Mouse (Mus musculus) embryonic facial prominence, embryonic 10.5 days (tissue): Measurements from ENCODE around the gene Lrrc59. TPM values are rescaled to one million over a fixed set of nuclear protein-coding genes. Genes with fewer than 3 reads are reported as not detected.
"Not testable (repeated sequence)": the region's sequence is repeated elsewhere in the genome, so short reads cannot be mapped to it uniquely, and the experiment has no call there.

Experiments
- DNase-seq: peaks from one replicate; pipeline ENCODE4 v3.0.0-alpha.2; 2017; ENCODE audit warnings: low spot score
- H3K27ac ChIP-seq: fragments of 300-500 bp; sonication (generic); replicated peaks from 2 replicates; pipeline ENCODE4 v1.5.1; 2016; ENCODE audit warnings: mild to moderate bottlenecking
- H3K27me3 ChIP-seq: fragments of 300-500 bp; sonication (generic); replicated peaks from 2 replicates; pipeline ENCODE4 v1.6.1; 2016; ENCODE audit warnings: low read depth, mild to moderate bottlenecking; ENCODE audit not compliant: poor library complexity, severe bottlenecking
- H3K36me3 ChIP-seq: fragments of 300-500 bp; sonication (generic); replicated peaks from 2 replicates; pipeline ENCODE4 v1.6.1; 2016; ENCODE audit warnings: mild to moderate bottlenecking, moderate library complexity
- H3K4me1 ChIP-seq: fragments of 300-500 bp; sonication (generic); 2 replicates; pipeline ENCODE4 v1.6.1; 2016
- H3K4me3 ChIP-seq: fragments of 300-500 bp; sonication (generic); 2 replicates; pipeline ENCODE4 v1.5.1; 2016; ENCODE audit warnings: mild to moderate bottlenecking, moderate library complexity
- H3K9me3 ChIP-seq: fragments of 300-500 bp; sonication (generic); 2 replicates; pipeline ENCODE4 v1.6.1; 2016; ENCODE audit warnings: mild to moderate bottlenecking
- WGBS: fragments of 180-500 bp; shearing (Covaris S2); methylation state at CpG from one replicate; pipeline ENCODE4 v1.1.7; 2016; 5-methylcytosine and 5-hydroxymethylcytosine counted together
- polyA plus RNA-seq: library from polyadenylated mRNA; unstranded; fragments of >200 nt; fragmentation: Nextera tagmentation; extraction: Ambion mirVana; gene quantifications from 2 replicates; pipeline ENCODE4 v1.2.1, GENCODE M21; 2016

Lrrc59 gene
- polyA plus RNA-seq, 1 experiment from 2014 or later, result 258 TPM

DNA sequence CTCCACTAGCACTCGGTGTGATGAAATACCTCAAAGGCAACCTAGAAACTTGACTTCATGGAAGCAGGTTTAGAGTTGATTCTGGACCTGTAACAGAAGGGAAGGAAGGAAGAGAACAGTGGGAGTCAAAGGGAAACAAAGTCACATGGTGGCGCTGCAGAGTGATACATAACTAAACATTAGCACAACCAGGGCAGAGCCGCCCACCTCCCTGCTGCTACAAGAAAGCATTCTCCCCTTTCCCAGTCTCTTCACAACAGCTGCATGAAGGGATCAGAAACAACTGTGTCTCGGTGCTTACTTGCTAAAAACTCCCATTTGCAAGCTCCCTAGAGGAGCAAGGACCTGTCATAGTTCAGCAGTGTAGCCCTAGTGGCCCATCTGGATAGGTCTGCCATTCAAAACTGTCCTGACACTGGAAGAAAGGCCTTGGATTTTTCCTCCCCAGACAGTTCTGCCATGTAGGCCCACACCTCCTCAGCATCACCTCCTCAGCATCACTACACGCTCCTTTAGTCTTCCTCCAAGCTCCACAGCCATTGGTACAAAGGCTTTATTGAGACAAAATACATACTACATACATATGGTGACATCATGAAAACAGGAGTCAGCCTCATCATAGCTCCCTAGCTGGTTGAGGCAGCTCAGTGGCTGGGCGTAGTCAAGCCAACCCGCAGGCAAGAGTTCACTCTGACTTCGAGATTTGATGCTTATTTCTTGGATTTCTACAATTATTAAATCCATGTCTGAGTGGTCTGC, 15.1 kb downstream of the Lrrc59 start:
- DNase-seq, result no peak
- Histone ChIP-seq H3K36me3 (peaks cover 99% of the 10 kb centered on the region), H3K27ac (no peak overlapping the region), H3K4me3 (no peak overlapping the region), H3K27me3 (no peaks in the 10 kb centered on the region), H3K4me1 (peaks cover 5% of the 10 kb centered on the region; the same call in 1 of the 2 replicates), H3K9me3 (no peaks in the 10 kb centered on the region)
- 85% methylated on average over 8 of the region's 8 CpGs for WGBS

DNA sequence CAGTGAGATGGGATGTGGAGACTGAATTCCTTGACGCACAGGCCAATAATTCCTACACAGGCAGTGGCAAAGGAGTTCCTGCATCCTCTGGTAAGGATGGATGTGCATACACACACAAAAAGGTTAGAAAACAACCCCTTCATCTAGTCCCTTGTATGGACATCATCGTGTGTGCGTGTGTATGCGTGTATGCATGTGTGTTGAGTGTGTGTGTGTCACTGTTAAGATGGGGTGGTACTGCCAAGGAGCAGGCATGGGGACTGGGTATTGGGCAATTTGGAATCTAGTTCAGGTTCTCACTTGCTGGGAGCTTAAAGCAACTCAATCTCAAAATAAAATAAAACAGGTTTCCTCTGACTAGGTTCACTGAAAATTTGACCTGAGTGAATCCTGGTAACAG, 16.9 kb downstream of the Lrrc59 start:
- Histone ChIP-seq H3K9me3 (no peaks in the 10 kb centered on the region), H3K36me3 (peaks cover 97% of the 10 kb centered on the region), H3K4me1 (peaks cover 6% of the 10 kb centered on the region; the same call in 1 of the 2 replicates), H3K27me3 (no peaks in the 10 kb centered on the region), H3K4me3 (no peak overlapping the region), H3K27ac (no peak overlapping the region)
- DNase-seq, result no peak
- WGBS, result 97% methylated on average over 4 of the region's 4 CpGs

DNA sequence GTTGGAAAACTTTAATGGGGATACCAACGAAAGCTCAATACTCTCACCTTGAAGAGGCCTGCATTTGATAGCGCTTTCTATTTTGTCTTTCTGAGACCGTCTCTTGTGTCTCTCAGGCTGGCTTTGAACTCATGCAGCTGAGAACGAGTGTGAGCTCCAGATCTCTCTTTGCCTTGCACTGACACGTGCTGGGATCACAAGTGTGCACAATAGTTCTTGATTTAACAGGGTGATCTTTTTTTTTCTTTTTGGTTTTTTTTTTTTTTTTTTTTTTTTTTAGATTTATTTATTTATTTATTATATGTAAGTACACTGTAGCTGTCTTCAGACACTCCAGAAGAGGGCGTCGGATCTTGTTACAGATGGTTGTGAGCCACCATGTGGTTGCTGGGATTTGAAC, 21.7 kb downstream of the Lrrc59 start:
- H3K9me3 ChIP-seq, H3K27ac ChIP-seq, H3K4me3 ChIP-seq, DNase-seq, H3K27me3 ChIP-seq: not testable (repeated sequence)
- 90% methylated on average over 7 of the region's 7 CpGs for WGBS
- peaks cover 62% of the 10 kb centered on the region for H3K36me3 ChIP-seq
- peaks cover 25% of the 10 kb centered on the region for H3K4me1 ChIP-seq

DNA sequence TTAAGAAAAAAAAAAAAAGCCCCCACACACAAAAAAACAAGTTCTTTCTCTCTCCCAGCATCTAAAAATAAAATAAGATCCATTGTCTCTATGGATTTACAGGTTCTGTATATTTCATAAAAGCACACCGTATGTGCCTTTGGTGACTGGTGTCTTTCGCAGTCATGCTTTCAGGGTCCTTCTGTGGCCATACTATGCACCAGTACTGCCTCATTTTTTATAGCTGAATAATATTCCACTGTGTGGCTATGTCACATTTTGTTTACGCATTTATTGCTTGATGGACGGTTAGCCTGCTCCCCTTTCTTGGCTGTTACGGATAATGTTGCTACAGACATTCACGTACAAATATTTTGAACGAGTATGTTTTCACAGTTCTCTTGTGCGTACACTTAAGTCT, 23.4 kb downstream of the Lrrc59 start:
- peak overlapping the region; percentile 97 for H3K27ac ChIP-seq
- DNase-seq, result no peak
- H3K27me3 ChIP-seq, result no peaks in the 10 kb centered on the region
- no peaks in the 10 kb centered on the region for H3K9me3 ChIP-seq
- WGBS, result 48% methylated on average over 8 of the region's 8 CpGs
- H3K4me3 ChIP-seq, result peak overlapping the region; percentile 77
- H3K36me3 ChIP-seq, result peaks cover 62% of the 10 kb centered on the region
- peaks cover 25% of the 10 kb centered on the region for H3K4me1 ChIP-seq

DNA sequence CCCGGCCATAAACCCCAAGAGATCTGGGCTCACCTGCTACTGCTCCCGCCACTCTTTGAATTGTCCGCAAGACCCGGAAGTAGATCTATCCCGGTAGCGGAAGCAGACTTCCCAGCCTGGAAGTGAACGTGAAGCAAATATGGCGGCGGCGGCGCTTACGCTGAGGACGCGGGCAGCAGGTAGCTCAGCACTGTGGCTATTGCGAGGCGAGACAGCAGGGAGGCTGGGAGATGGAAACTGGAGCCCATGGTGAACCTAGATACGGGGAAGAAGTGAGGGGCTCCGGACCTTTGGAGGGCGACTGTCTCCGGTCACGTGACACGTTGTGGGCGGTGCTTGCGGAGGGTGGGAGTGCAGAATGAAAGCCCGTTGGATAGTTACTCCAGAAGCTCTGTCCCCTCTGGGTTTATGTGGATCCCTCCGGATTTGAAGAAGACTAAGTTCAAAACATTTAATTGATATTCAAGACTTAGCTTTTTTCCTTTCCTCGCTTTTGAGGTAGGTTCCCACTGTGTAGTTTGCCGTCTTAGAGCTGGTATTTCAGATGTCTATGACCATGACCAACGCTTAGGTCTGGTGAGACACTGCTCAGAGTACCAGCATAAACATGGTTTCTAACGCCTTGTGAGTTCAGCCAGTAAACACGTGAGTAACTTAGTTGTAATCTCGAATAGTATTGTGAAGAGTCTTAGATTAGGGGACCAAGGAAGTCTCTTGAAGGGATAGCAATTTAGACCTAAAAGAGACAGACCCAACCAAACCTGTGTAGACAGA, 24.3 kb downstream of the Lrrc59 start, which contains the start of the genes Mrpl27 and Eme1:
TSS of gene Mrpl27 (plus strand) at position 105 of the 774 bp plus-strand sequence.
TSS of gene Eme1 (minus strand) at position 302 of the 774 bp plus-strand sequence.
- H3K27me3 ChIP-seq, result no peaks in the 10 kb centered on the region
- WGBS, result 1% methylated on average over 32 of the region's 32 CpGs
- H3K4me1 ChIP-seq, result peaks cover 25% of the 10 kb centered on the region
- peak; percentile 86 for DNase-seq
- H3K27ac ChIP-seq, result peak within 1 kb of the TSS; percentile 97
- H3K9me3 ChIP-seq, result no peaks in the 10 kb centered on the region
- peaks cover 62% of the 10 kb centered on the region for H3K36me3 ChIP-seq
- H3K4me3 ChIP-seq, result peak within 1 kb of the TSS; percentile 77

DNA sequence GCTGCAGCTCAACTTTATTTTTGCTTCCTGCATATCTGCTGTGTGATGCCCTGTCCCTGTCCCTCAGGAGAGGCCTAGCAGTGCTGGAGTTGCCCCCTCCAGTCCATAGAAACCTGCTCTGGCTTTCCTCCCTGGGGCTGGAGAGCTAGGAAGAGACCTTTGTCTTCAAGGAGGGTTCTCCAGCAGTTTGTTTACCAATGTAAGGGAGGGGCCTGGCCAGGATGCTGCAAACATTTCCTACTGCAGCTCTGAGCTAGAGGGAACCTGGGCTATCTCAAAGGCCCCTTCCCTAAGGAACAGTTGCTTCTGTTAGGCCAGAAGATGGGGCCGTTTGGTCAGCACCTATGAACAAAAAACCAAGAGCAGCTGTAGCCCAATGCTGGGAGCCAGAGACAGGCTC, 31.8 kb downstream of the Lrrc59 start:
- Histone ChIP-seq H3K36me3 (peaks cover 97% of the 10 kb centered on the region), H3K27ac (no peak overlapping the region), H3K27me3 (no peaks in the 10 kb centered on the region), H3K4me1 (no peaks in the 10 kb centered on the region), H3K9me3 (no peaks in the 10 kb centered on the region), H3K4me3 (no peak overlapping the region)
- 54% methylated on average over 1 of the region's 1 CpGs for WGBS
- DNase-seq, result no peak

DNA sequence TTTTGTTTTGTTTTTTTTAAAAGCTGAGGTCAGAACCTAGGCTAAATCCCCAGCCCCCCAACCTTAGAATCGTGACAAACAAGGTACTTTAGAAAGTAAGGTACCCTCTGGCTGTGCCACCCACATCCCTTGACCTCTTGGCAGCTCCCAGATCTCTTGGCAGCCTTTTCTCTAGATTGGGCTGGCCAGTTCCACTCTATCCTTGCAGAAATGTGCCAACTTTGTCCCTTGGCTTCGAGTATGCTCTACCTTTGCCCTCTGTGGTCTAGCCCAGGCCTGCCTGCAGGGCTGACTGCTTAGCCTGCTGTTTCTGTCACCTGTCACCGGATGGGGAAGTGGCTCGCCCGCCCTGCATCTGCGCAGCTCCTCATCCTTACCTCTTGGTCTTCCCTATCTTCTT, 35.7 kb downstream of the Lrrc59 start:
- WGBS, result 91% methylated on average over 6 of the region's 6 CpGs
- no peaks in the 10 kb centered on the region for H3K27me3 ChIP-seq
- DNase-seq, result no peak
- H3K4me3 ChIP-seq, result no peak overlapping the region
- H3K27ac ChIP-seq, result no peak overlapping the region
- no peaks in the 10 kb centered on the region for H3K4me1 ChIP-seq
- H3K9me3 ChIP-seq, result no peaks in the 10 kb centered on the region
- peaks cover 98% of the 10 kb centered on the region for H3K36me3 ChIP-seq

DNA sequence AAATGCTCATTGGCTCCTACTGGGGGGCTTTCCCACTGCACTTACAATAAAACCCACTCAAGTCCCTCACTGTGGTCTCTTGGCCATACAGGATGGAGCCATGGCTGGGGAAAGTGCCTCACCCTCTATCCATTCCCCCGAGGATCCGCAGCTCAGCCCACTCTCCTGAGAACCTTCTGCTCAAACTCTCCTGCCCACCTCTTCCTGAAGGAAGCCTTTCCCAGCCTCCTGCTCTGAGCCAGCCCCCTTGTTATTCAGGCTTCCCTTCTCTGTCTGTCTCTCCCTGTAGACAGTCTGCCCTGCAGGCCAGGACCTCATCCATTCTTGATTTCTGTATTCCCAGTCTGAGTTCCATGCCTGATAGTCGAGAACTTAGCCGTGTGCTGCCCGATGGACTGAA, 45.4 kb downstream of the Lrrc59 start:
- no peaks in the 10 kb centered on the region for H3K27me3 ChIP-seq
- DNase-seq, result no peak
- H3K4me1 ChIP-seq, result peaks cover 48% of the 10 kb centered on the region
- no peaks in the 10 kb centered on the region for H3K9me3 ChIP-seq
- H3K27ac ChIP-seq, result no peak overlapping the region
- H3K36me3 ChIP-seq, result peaks cover 27% of the 10 kb centered on the region
- H3K4me3 ChIP-seq, result 0 out of 2 replicates have a peak overlapping the region, but pooled peaks have one; percentile 95
- 87% methylated on average over 5 of the region's 5 CpGs for WGBS

DNA sequence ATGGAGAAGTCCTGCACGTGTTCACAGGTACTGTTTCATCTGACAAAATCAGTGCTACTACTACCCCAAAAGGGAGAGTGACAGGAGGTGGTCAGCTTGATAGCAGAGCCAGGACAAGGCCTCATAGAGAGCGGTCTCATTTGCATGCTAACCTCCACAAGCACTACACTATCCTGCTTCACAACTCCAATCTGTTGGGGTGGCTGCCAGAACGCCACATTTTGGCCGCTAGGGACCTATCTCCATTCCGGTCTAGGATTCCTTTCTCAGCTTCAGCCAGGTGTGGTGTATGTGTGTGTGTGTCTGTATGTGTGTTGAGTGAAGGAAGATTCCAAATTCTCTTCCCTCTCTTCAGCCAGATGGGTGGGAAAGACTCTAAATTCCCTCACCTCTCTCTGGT, 45.9 kb downstream of the Lrrc59 start:
- WGBS, result 82% methylated on average over 5 of the region's 5 CpGs
- Histone ChIP-seq H3K4me1 (peaks cover 48% of the 10 kb centered on the region), H3K9me3 (no peaks in the 10 kb centered on the region), H3K36me3 (peaks cover 22% of the 10 kb centered on the region), H3K27ac (no peak overlapping the region), H3K4me3 (peak overlapping the region; percentile 95; the same call in 1 of the 2 replicates), H3K27me3 (no peaks in the 10 kb centered on the region)
- DNase-seq, result no peak

DNA sequence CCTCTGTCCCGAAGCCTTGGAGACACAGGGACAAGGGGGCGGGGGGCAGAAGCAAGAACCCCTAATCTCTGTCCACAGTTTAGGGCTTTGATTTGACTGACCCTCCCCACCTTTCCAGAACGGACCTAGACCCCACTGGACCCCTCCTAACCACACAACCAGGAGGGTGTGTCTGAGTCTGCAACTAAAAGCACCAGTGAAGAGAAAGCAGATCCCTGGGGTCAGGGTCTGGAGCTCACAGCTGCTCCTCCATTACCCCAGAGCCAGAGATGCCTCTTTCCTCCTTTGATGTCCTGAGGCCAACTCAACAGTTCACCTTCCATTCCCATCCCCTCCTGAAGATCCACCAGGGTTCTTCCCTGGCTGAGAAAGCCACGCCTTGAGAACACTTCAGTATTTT, 46.7 kb downstream of the Lrrc59 start:
- Histone ChIP-seq H3K4me3 (peak overlapping the region; percentile 95), H3K4me1 (peaks cover 48% of the 10 kb centered on the region), H3K27me3 (no peaks in the 10 kb centered on the region), H3K27ac (peak overlapping the region; percentile 98), H3K36me3 (peaks cover 15% of the 10 kb centered on the region), H3K9me3 (no peaks in the 10 kb centered on the region)
- DNase-seq, result no peak
- 49% methylated on average over 4 of the region's 4 CpGs for WGBS

DNA sequence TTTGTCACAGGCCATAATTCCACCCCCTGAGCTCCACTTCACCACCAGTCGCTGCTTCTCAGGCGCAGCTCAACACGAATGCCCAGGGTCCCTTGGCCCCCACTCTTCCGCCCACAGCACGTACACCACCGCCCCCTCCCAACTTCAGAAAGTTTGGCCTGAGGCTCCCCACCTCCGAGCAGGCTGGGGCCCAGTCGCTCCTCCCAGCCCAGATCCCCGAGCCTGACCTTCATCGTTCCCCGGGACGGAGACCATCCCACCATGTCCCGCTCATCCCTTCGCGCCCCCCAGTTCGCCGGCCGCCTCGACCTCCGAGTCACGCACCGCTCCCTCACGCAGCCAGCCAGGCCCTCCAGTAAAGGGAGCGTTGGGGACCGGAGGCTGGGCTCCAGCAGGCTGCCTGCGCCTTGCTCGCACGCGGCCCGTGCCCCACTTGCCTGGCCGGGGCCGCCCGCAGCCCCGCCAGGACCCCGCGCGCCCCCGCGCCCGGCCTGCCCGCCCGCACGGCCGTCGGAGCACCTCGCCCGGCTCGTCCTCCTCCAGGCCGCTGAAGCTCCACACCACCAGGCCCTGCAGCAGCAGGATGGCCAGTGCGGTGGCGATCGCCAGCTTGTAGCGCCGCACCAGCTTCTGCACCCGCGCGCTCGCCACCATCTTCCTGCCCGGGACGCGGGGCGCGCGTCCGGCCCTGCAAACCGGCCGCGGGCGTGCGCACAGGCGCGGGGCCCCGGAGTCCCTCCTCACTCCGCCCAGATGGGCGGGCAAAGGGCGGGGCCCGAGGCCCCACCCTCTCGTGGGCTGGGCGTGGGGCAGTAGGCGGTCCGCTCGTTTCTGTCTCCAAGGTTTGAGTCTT, 47.4 kb downstream of the Lrrc59 start, which contains the start of gene Xylt2:
TSS of gene Xylt2 (minus strand) at position 762 of the 853 bp plus-strand sequence.
- no peaks in the 10 kb centered on the region for H3K9me3 ChIP-seq
- H3K36me3 ChIP-seq, result peaks cover 15% of the 10 kb centered on the region
- peaks cover 48% of the 10 kb centered on the region for H3K4me1 ChIP-seq
- H3K4me3 ChIP-seq, result peak within 1 kb of the TSS; percentile 95
- WGBS, result under 1% methylated on average over 82 of the region's 82 CpGs
- H3K27ac ChIP-seq, result peak within 1 kb of the TSS; percentile 98
- H3K27me3 ChIP-seq, result no peaks in the 10 kb centered on the region
- peak; percentile 96 for DNase-seq

DNA sequence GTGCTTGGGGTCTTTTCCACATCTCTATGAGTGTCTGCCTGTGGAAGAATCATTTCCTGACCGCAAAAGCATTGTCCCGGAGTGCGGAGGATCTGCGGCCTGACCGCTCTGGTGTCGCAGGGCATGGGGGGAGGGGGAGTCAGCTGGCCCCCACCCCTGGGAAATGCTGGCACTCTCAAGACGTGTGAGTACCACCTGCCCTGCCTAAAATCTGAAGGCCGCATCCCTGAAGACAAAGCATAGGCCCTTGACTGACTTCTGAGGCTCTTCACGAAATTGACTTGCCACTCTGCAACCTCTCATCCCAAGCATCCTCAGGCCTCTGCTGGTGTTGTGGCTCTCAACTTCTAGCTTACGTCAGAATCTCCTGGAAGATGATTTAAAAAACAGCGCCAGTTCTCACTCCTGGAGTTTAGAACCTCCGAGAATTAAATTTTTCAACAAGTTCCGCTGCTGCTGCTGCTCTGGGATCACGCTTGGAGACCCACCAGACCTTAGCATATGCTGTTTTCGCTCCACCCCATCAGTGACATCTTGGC, 48.1 kb downstream of the Lrrc59 start:
- H3K27me3 ChIP-seq, result no peaks in the 10 kb centered on the region
- no peaks in the 10 kb centered on the region for H3K9me3 ChIP-seq
- peak overlapping the region; percentile 95 for H3K4me3 ChIP-seq
- DNase-seq, result no peak
- 32% methylated on average over 15 of the region's 15 CpGs for WGBS
- peaks cover 15% of the 10 kb centered on the region for H3K36me3 ChIP-seq
- H3K27ac ChIP-seq, result peak overlapping the region; percentile 98
- H3K4me1 ChIP-seq, result peaks cover 45% of the 10 kb centered on the region
